Mouse (Mus musculus) E14TG2a.4 (cell line): ENCODE measurements at regions not wholly inside any gene's neighbourhood (a gene's known extent, or its start where the extent isn't known, plus 50 kb on each side); places are given as distances from the start of the nearest gene placed in this dataset.

Source experiments
- H3K27me3 ChIP-seq: 2 replicates; pipeline ENCODE4 v1.6.1; 2014; ENCODE audit warnings: low read length, control low read depth; ENCODE audit not compliant: insufficient read depth
- H3K36me3 ChIP-seq: 2 replicates; pipeline ENCODE4 v1.6.1; 2014; ENCODE audit warnings: low read length, control low read depth; ENCODE audit not compliant: insufficient read depth
- H3K4me1 ChIP-seq: replicated peaks from 2 replicates; pipeline ENCODE4 v1.6.1; 2014; ENCODE audit warnings: low read depth, low read length, control low read depth
- H3K4me3 ChIP-seq: replicated peaks from 2 replicates; pipeline ENCODE4 v1.5.1; 2014; ENCODE audit warnings: mild to moderate bottlenecking, low read length
- H3K9me3 ChIP-seq: 2 replicates; pipeline ENCODE4 v1.6.1; 2014; ENCODE audit warnings: low read length, control low read depth
- CTCF ChIP-seq: conservative IDR thresholded peaks from 2 replicates; pipeline ENCODE4 v1.5.1; 2014; ENCODE audit warnings: low read length
- NANOG ChIP-seq: IDR thresholded peaks from 2 replicates; pipeline ENCODE4 v1.6.1; 2014; ENCODE audit warnings: borderline replicate concordance, low read length, mixed read lengths
- POU5F1 ChIP-seq: IDR thresholded peaks from 2 replicates; pipeline ENCODE4 v1.6.1; 2014; ENCODE audit warnings: low read length, borderline replicate concordance

DNA sequence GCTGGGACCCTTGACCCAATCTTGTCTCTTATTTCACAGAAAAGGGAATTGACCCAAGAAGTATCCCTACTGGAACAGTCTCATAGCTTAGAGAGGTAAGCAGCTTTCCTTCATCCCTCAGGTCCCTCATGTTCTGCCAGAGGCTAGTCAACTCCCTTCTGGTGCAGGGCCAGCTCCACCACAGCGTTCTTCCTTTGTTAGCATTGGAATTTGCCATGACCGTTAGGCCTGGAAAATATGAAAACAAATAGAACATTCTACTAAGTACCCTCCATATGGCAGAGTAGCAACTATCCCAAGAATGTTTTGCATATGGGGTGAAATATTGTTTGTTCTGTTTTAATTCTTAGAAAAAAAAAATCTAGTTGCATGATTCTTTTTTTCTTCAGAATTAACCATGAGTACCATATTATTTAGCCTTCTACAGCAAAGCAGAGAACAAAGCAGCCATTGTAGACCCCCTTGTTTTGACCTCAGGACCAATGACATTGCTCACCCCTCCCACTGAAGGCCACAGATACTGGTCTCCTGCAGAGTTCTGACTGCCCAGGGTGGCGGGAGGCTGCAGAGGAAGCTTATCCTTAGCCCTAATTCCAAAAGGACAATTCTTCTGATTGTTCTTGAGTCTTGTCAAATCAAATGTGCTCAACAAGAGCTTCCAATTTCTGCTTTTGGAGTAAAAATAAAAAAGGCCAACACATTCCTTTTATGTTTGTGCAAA lies 78.1 kb upstream of the Ehbp1 start:
- TF ChIP-seq NANOG (no peak), CTCF (no peak), POU5F1 (no peak)
- H3K4me1 ChIP-seq: peaks cover 12% of the 10 kb centered on the region
- H3K4me3 ChIP-seq: no peak overlapping the region
- H3K27me3 ChIP-seq: no peaks in the 10 kb centered on the region
- peaks cover 12% of the 10 kb centered on the region for H3K9me3 ChIP-seq
- H3K36me3 ChIP-seq: no peaks in the 10 kb centered on the region

DNA sequence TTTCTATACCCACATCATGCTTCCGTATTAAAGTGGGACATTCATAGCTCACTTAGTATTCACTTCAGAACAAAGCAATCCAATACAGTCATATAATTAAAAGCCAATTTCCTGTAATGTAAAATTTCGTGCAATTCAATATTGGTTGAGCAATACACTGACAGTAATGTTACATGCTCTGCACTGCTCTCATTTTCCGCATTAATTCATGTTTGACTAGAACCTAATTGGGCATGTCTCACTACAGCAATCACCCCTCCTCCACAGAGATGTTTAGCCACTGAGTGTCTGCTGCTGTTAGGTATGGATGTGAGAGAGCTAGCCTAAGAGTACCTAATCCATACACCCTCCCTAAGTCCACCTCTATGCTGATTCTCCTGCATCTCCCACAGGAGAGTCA lies 79.7 kb upstream of the Ehbp1 start:
- TF ChIP-seq NANOG (no peak), CTCF (no peak), POU5F1 (no peak)
- no peak overlapping the region for H3K4me3 ChIP-seq
- H3K4me1 ChIP-seq: peaks cover 12% of the 10 kb centered on the region
- H3K36me3 ChIP-seq: no peaks in the 10 kb centered on the region
- H3K27me3 ChIP-seq: no peaks in the 10 kb centered on the region
- H3K9me3 ChIP-seq: peaks cover 12% of the 10 kb centered on the region

DNA sequence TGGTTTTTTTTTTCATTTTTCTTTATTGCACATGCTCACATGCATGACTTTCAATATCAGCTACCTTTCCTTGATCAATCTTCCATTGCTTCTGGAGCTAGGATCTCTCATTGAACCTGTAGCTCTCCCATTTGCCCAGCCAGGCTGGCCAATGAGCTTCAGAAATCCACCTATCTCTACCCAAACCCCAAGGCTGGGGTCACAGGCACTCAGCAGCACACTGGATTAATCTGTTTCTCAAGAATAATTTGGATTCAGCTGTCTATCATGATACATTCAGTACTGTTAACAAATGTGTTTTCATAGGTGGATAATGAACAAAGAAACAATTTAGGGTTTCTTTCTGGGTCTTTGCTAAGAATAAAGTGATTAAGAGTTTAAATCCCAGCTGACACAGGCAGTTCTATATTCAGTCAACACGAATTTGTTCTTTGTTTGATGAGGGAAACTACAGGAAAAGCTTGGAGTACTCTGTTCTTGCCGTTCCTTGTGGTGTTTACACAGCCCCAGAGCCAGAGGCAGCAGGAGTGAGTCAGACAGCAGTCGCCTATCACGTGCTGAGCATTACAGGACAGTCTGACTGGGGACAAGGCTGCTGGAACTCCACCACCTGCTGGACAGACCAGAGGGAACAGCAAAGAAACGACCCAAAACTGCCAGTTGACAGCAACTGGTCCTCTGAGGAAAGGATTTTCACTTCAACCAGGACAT lies 74.6 kb upstream of the Tmem17 start:
- Histone ChIP-seq H3K36me3 (no peaks in the 10 kb centered on the region), H3K9me3 (no peaks in the 10 kb centered on the region), H3K4me3 (peak overlapping the region; percentile 46), H3K4me1 (peaks cover 23% of the 10 kb centered on the region), H3K27me3 (no peaks in the 10 kb centered on the region)
- TF ChIP-seq POU5F1: no peak
- TF ChIP-seq NANOG: no peak
- TF ChIP-seq CTCF: peak; percentile 11; the same call in 1 of the 2 replicates

DNA sequence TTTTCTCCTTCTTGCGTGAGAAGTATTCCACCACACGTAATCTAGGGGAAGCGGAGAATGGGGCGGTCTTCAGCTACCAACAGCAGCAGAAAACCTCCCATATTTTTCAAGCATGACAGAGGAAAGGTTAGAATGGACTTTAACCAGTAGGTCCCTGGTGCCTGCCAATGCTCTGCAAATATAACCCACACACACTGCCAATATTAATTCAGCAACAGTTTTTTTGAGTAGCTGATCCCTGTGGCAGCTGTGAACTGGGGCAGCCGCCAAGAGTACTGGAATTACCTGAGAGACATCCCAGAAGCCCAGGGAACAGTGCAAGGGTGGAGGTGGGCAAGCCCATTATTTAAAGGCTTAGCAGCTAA lies 74.1 kb upstream of the Tmem17 start:
- H3K36me3 ChIP-seq: no peaks in the 10 kb centered on the region
- H3K4me1 ChIP-seq: peaks cover 24% of the 10 kb centered on the region
- H3K9me3 ChIP-seq: no peaks in the 10 kb centered on the region
- no peaks in the 10 kb centered on the region for H3K27me3 ChIP-seq
- peak overlapping the region; percentile 46 for H3K4me3 ChIP-seq
- TF ChIP-seq NANOG (no peak), POU5F1 (no peak)

DNA sequence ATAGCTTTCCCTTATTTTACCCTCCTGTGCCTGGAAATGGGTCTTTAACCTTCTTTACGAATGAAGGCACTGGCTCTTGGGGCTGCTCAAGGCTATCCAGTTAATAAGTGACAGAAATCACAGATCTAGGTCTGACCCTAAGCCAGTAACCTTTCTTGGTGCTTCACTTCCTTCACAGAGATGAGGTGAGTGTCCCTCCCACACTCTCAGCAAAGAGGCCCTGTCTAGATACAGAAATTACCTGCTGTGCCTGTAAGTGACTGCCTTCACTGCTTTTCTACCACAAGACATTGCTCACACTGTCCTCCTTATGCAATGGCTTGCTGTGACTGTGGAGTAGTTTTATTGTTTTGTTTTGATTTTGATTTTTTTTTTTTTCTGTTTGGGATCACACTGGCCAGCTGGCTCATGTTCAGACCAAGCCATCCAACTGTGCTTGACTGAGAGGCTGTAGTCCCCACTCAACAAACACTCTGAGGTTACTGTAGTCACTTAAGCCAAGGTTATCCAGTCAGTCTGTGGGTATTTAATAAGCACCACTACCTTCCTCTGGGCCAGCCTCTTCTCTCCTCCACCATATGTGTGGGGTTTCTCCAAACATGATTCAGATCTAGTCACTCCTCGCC lies 73.3 kb upstream of the Tmem17 start:
- H3K36me3 ChIP-seq: no peaks in the 10 kb centered on the region
- H3K27me3 ChIP-seq: no peaks in the 10 kb centered on the region
- no peak overlapping the region for H3K4me3 ChIP-seq
- peaks cover 24% of the 10 kb centered on the region for H3K4me1 ChIP-seq
- no peaks in the 10 kb centered on the region for H3K9me3 ChIP-seq
- TF ChIP-seq NANOG: no peak
- no peak for TF ChIP-seq POU5F1
- TF ChIP-seq CTCF: no peak

DNA sequence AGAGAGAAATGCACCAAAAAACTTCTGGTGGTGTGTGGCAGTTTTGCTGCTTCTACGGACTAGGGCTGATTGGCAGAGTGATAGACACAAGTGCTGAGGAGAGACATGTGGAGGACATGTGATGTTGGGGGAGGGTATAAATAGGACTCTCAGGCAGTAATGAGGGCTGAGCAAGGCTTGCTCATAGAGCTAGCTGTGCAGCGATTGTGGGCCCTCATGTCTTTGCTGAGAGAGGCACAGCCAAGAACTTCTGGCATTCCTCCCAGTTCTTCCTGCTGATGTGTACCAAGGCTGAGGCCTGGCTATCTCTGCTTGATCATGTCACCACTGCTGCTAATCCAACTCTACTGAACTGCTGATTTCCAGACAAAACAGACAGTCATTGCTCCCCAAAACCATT lies 71.4 kb upstream of the Tmem17 start:
- H3K36me3 ChIP-seq: no peaks in the 10 kb centered on the region
- TF ChIP-seq CTCF: no peak
- TF ChIP-seq NANOG: no peak
- no peak for TF ChIP-seq POU5F1

DNA sequence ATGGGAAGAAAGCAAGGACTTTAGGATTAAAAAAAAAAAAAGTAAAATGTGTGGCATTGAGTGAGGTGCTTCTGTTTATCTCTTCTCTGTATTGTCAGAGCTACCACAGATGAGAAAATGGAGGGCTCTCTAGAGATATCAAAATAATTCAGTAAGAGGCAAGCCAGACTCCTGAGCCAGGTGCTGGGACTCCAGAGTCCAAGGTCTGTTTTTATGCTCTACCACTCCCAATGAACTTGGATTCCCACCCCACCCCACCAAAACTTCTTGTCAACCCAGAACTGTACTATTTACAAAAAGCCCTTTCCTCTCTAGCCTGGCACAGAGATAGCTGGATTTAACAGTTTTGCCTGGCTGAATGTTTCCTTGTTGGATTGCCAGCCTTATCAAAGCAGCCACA lies 58.7 kb upstream of the Tmem17 start:
- no peaks in the 10 kb centered on the region for H3K9me3 ChIP-seq
- H3K27me3 ChIP-seq: no peaks in the 10 kb centered on the region
- H3K36me3 ChIP-seq: no peaks in the 10 kb centered on the region
- TF ChIP-seq POU5F1: no peak
- TF ChIP-seq CTCF: no peak
- TF ChIP-seq NANOG: no peak
- H3K4me3 ChIP-seq: no peak overlapping the region
- peaks cover 8% of the 10 kb centered on the region; the same call in 1 of the 2 replicates for H3K4me1 ChIP-seq

More for the DNA sequence above, 71.4 kb upstream of the Tmem17 start:
- H3K4me3 ChIP-seq: no peak overlapping the region
- H3K9me3 ChIP-seq: no peaks in the 10 kb centered on the region
- no peaks in the 10 kb centered on the region for H3K27me3 ChIP-seq
- H3K4me1 ChIP-seq: peaks cover 24% of the 10 kb centered on the region

DNA sequence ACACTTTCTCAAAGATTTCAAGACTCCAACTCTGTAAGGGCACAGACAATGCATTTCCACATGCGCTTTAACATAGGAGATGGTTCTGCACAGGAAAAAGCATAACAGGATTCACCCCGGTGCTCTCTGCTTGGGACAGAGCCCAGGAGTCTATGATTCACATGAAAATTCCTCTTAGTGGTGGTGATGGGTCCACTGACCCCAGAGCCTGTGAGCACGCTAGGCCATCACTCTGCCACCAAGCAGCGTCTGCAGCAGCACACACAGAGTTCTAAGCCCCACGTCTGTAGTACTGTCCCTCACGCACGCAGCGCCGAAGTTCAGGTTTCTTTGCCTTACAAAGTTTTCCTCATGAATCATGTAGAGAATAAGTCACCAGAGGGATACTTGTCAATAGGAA lies 55.6 kb upstream of the Tmem17 start:
- Histone ChIP-seq H3K9me3 (no peaks in the 10 kb centered on the region), H3K4me1 (peaks cover 29% of the 10 kb centered on the region), H3K4me3 (no peak overlapping the region), H3K27me3 (no peaks in the 10 kb centered on the region), H3K36me3 (no peaks in the 10 kb centered on the region)
- TF ChIP-seq NANOG (no peak), POU5F1 (no peak), CTCF (no peak)
